Mouse (Mus musculus): Measurements from ENCODE around the gene Ppm1n.

DNA sequence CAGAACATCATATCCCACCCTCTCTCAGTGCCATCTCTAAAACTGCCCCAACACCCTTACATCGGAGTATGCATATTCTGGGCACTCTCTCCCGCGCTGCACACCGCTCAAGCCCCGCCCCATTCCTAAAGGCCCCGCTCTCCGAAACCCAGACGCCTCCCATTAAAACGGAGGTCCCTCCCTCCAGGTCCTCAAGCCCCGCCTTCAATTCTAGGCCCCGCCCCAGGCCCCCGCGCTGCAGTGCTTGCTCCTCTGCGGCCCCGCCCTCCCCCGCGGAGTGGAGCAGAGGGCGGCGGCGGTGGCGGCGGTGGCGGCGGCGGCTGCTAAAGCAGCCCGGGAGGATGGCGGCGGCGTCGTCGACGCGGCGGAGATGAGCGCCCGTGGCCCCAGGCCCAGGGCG lies 2.5 kb upstream of the Ppm1n start, which contains the start of gene Rtn2:
- TF ChIP-seq CTCF (IDR thresholded peaks at IDR 0.05; ENCODE audit: low read depth) (no peak), EP300 (optimal IDR thresholded peaks at IDR 0.05) (no peak)

Measured in stomach, postnatal 0 days (tissue).